Mouse (Mus musculus) granulocyte monocyte progenitor cell, adult 5-6 weeks (primary cell): ENCODE data around the gene Ift140. TPM values are rescaled to one million over a fixed set of nuclear protein-coding genes. Genes with fewer than 3 reads are reported as not detected.

Experiments
- ATAC-seq: replicated peaks from 2 replicates; pipeline ENCODE4 v1.8.0; 2016; ENCODE audit warnings: mild to moderate bottlenecking, moderate TSS enrichment, inconsistent platforms; ENCODE audit not compliant: poor library complexity, severe bottlenecking
- total RNA-seq, 2 experiments: library from RNA; stranded (forward) in 1 of 2; stranded (reverse) in 1 of 2; fragments of 200-712, 200-1000 nt in 1 of 2; fragments of >200 nt in 1 of 2; fragmentation: Nextera tagmentation in 1 of 2; gene quantifications; 2 replicates each; pipeline ENCODE4 v1.2.3; 2014 to 2017

Ift140 gene
- total RNA-seq, 2 experiments from 2014 or later = 12.3 to 28.8 TPM

GRCm38 (mm10) chr17:25068690-25069089 is 52.8 kb downstream of the Ift140 start:
- no peak for ATAC-seq

GRCm38 (mm10) chr17:25076906-25077305 is 61.0 kb downstream of the Ift140 start:
- ATAC-seq = no peak

- peak; percentile 35; the same call in 1 of the 2 replicates for ATAC-seq
Observed at GRCm38 (mm10) chr17:25077771-25078372, 62.0 kb downstream of the Ift140 start.

- no peak for ATAC-seq
Observed at GRCm38 (mm10) chr17:25080210-25080609, 64.3 kb downstream of the Ift140 start.

GRCm38 (mm10) chr17:25080960-25081381 is 65.1 kb downstream of the Ift140 start:
- no peak for ATAC-seq

GRCm38 (mm10) chr17:25082081-25082847 is 66.4 kb downstream of the Ift140 start:
- no peak for ATAC-seq

- ATAC-seq = no peak
Observed at GRCm38 (mm10) chr17:25082887-25083286, 67.0 kb downstream of the Ift140 start.

- ATAC-seq = no peak
Observed at GRCm38 (mm10) chr17:25083444-25083931, 67.6 kb downstream of the Ift140 start, which contains the start of gene Tmem204. Tmem204 (minus strand) TSS chr17:25083591.

GRCm38 (mm10) chr17:25084835-25085385 is 69.0 kb downstream of the Ift140 start:
- ATAC-seq = no peak

GRCm38 (mm10) chr17:25086724-25087123 is 70.8 kb downstream of the Ift140 start:
- no peak for ATAC-seq

- ATAC-seq = no peak
Observed at GRCm38 (mm10) chr17:25089158-25089557, 73.3 kb downstream of the Ift140 start.

- no peak for ATAC-seq
Observed at GRCm38 (mm10) chr17:25090450-25090849, 74.6 kb downstream of the Ift140 start.

GRCm38 (mm10) chr17:25096221-25096620 is 80.3 kb downstream of the Ift140 start:
- ATAC-seq = no peak

- no peak for ATAC-seq
Observed at GRCm38 (mm10) chr17:25100052-25100451, 84.2 kb downstream of the Ift140 start.

GRCm38 (mm10) chr17:25101338-25101737 is 85.5 kb downstream of the Ift140 start:
- ATAC-seq = no peak

GRCm38 (mm10) chr17:25107786-25108185 is 91.9 kb downstream of the Ift140 start:
- ATAC-seq = no peak

GRCm38 (mm10) chr17:25109578-25109977 is 93.7 kb downstream of the Ift140 start:
- peak; percentile 69 for ATAC-seq

- ATAC-seq = no peak
Observed at GRCm38 (mm10) chr17:25110590-25110989, 94.7 kb downstream of the Ift140 start.

- no peak for ATAC-seq
Observed at GRCm38 (mm10) chr17:25111220-25111619, 95.3 kb downstream of the Ift140 start.

GRCm38 (mm10) chr17:25111739-25112422 is 96.0 kb downstream of the Ift140 start:
- no peak for ATAC-seq

- no peak for ATAC-seq
Observed at GRCm38 (mm10) chr17:25112423-25112810, 96.5 kb downstream of the Ift140 start.
